Mouse (Mus musculus) natural killer cell, adult 2 months (primary cell): ENCODE data around the gene Ankdd1b.

Experiments
- DNase-seq, 2 experiments: peaks; one replicate each; pipeline ENCODE4 v3.0.0; 2022; ENCODE audit warnings: low spot score in 2 of 2

Gene Ankdd1b

GRCm38 (mm10) chr13:96454288-96454687 lies 16.7 kb downstream of the Ankdd1b start:
- DNase-seq = no peak

GRCm38 (mm10) chr13:96452621-96453020 lies 18.4 kb downstream of the Ankdd1b start:
- DNase-seq = no peak

GRCm38 (mm10) chr13:96451386-96452140 lies 19.4 kb downstream of the Ankdd1b start:
- DNase-seq = no peak

- no peak for DNase-seq
These were observed 20.1 kb downstream of the Ankdd1b start for GRCm38 (mm10) chr13:96450869-96451268.

GRCm38 (mm10) chr13:96450205-96450856 lies 20.7 kb downstream of the Ankdd1b start:
- no peak for DNase-seq

DNA sequence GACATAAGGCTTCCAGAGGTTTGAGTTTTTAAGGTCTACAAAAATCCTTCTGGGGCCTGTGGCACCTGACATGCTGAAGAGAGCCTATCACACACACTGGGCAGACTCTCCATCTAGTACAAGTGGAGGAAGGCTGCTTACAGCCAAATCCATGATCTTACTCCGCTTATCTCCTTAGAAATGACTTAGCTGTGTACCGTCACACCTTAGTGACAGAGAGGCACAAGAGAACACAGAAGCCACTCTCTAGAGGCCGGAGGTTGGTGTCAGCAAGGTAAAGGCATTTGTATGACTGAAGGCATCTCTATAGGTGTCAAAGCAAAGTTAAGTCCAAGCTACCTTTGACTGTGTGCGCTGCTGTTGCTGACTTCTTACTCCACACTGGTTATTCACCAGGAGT lies 30.6 kb downstream of the Ankdd1b start:
- DNase-seq = no peak

GRCm38 (mm10) chr13:96436921-96437320 lies 34.1 kb downstream of the Ankdd1b start:
- DNase-seq = no peak

GRCm38 (mm10) chr13:96435793-96436192 lies 35.2 kb downstream of the Ankdd1b start:
- DNase-seq = no peak

DNA sequence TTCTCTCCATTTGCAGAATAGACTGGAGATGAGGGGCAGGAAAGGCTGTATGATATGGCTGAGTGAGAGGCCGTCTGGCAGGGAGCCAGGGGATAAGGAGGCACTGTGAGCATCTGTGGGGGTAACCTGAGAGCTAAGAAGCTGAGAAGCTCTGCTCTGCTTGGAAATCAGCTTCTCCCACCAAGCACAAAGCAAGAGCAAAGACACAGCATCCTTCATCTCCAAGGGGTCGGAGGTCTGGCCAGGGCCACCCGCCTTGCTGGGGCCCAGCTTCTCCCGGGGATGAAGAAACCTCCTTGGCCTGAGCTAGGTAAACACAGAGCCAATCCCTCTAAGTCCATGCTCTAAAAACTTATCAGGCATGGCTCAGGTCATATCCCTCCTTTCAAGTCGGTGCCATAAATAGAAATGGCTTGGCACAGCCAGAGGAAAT lies 36.1 kb downstream of the Ankdd1b start:
- no peak for DNase-seq

DNA sequence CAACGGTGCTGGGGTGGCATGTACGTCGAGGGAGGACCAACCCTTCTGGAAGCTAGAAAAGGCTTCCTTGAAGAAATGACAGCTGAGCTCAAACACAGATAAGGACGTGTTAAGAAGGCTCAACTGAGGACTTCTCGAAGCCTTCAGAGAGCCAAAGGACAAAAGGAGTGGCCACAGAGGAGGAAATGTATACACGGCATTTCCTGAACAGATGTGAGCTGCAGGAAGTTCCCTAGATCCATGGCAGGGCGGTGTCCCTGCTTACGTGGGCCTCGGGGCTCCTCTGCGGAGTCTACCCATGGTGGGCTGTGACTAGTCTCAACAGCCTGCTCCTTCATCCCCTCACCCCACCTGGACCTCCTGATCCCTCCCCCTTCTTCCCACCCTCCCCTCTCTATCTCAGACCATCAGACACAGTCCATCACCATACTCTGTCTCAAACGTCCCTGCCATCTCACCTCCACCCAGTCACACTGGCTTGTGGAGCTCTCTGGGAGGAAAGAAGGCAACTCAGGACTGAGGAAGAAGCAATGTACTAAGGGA lies 37.3 kb downstream of the Ankdd1b start:
- peak in 1 of 2 experiments; percentile 13 for DNase-seq

GRCm38 (mm10) chr13:96433041-96433440 lies 38.0 kb downstream of the Ankdd1b start:
- DNase-seq = no peak

DNA sequence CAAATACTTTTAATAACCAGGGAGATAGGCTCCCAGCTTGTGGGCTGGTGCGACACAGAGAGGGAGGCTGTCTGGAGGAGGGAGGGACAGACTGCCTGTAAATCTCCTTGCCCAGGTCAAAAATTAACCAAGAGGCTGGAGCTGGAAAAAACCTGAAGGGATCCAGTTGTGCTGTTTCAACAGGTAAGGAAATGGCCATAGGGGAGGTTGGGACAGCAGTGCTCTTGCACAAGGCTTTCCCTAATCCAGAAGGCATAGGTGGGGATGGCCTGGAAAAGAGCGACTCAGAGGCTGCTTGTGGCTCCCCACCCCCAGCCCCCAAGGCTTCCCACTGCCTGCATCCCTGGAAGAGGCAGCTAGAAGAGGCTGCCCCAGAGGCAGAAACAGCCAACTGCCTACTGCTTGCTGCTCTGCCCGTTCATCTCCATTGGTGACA lies 38.6 kb downstream of the Ankdd1b start:
- DNase-seq = no peak

DNA sequence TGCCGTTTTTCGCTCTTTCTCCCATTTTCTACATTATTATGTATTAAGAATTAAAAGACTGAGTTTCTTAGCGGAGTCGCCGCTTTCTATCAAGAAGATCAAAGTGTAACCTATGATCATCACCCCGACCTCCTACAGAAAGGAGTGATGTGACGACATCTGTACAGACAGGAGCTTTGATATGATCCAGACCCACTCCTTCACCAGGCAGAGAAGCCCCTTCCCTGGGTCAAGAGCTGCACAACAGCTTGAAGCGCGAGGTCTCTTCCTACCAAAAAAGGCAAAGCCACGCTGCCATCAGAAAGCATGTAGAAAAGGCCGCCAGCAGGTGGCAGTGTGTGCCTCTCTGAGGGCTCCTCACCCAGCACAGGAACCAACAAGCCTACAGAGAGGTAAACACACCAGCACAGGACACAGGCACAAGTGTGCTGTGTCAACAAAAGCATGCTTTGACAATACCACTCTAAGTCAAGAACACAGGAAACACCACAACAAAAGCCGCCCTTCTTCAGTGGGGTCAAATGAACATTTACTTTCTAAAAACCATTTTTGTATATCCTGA lies 39.3 kb downstream of the Ankdd1b start:
- DNase-seq = peak; percentile 69 to 81

- DNase-seq = no peak
These were observed 42.5 kb downstream of the Ankdd1b start for GRCm38 (mm10) chr13:96428531-96428930.

DNA sequence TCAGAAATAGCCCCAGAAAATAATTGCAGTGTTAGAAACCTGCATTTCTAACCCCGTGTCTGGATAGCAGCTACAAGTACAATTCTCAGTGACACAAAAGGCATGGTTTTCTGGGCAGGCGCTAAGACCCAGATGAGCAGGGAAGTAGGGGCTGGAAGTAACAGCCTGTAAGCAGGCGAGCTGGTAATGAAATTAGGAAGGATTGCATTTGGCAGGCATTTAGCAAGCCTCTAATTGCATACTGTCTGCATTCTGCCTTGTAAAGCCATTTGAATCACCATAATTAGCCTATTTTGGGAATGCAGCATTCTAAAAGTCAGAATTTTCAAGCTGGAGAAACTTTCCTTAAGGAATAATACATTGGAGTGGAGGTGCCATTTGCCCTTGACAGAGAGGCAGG lies 45.0 kb downstream of the Ankdd1b start:
- DNase-seq = no peak

DNA sequence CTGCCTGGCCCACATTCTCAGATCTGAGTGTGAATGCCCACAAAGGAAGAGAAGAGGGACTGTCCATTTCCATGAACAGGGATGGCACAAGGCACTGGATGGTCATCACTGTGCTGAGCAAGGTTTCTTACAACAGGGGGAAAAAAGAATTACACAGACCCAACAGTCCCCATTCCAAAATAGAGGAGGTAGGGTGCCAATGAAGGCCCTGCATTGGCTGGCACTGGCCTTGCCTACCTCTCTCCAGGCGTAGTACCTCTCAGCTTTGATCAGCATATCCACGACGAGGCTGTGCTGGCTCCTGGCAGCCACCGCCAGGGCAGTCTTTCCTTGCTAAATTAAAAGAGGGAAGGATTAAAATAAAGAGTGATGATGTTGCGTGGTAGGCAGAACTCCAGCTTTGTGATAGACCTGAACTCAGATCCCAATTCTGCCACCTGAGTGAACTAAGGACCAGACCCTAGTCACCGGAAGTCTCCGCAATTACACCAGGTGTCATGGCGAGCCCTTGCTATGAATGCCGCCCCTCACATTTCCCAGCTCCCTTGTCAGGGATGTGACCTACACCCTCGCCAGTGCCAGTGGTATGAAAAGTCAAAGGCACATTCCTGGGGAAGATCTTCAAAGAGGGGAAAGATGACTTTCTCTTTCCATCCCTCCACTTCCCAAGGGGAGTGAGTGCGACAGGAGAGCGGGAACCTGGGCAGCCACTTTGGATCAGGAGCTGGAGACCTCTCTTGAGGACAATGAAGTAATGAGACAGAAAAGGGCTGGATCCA lies 46.3 kb downstream of the Ankdd1b start:
- no peak for DNase-seq

DNA sequence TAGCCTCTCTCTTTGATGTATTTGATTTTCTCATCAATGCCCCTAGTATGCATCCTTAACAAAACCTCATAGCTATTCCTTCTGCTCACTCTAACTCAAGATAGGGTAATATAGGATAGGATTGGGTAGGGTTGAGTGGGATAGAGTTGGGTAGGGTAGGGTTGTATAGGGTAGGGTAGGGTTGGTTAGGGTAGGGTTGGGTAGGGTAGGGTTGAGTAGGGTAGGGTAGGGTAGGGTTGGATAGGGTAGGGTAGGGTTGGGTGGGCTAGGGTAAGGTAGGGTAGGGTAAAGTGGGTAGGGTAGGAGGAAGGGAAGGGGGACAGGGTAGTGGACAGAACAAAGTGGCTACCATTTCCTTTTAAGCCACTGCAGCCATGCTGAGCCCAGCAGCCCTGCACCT lies 49.8 kb downstream of the Ankdd1b start:
- no peak for DNase-seq

DNA sequence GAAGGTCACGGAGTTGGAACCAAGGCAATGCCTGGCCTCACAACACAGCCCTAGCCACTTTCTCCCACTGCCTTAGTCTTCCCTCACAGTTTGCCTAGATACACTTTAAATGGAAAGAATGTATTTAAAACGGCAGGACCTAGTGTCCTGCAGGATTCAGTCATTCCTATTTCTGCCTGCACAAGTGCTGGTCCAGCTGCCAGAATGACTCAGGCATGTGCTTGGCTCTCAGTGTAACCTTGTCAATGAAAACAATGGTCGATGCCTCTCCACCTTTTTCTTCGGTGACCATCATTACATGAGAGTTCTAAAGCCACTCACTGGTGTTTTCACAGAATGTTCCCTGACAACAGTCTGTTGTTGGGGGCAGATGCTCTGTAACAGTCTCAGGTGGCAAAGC lies 52.5 kb downstream of the Ankdd1b start:
- DNase-seq = no peak

GRCm38 (mm10) chr13:96417261-96417813 lies 53.7 kb downstream of the Ankdd1b start:
- DNase-seq = no peak

DNA sequence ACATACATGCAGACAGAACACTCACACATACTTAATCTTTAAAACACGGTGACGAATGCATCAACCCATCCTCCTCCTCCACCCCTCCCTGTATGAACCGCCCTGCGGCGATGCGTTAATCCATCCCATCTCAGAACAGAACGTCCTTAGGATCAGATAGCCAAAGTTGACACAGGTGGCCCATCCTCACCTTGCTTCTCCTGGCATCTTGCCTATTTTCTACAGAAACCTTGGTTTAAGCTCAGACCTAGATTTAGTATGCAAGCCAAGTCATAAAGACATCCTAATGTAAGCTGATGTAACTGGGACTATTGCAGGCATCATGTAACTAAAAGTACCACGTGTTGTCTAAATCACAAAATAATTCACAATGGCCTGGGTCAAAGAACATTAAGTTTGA lies 54.6 kb downstream of the Ankdd1b start:
- DNase-seq = no peak

DNA sequence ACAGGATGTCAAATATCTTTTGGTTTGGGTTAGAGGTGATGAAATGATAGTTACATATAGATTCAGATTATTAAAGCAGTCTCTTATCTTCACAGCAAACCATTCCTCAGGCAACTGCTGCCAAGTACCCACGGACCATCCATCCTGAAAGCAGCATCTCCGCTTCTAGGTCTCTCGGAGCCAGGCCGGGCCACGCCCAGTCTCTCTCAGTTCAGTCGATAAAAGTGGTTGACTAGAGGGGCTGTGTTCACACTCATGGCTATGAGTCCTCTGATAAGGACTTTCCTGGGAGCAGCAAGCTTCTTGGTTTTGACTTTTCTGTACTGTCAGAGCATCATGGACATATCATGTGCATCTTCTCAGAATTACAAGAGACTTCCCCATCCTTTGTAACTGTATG lies 56.6 kb downstream of the Ankdd1b start:
- DNase-seq = no peak

GRCm38 (mm10) chr13:96408786-96409185 lies 62.2 kb downstream of the Ankdd1b start:
- DNase-seq = no peak
